Mouse (Mus musculus) retina, postnatal 1 day (tissue): ENCODE measurements around the gene Rrp36.

ENCODE experiments used
- DNase-seq: peaks from one replicate; pipeline ENCODE4 v3.0.0-alpha.2; 2012

The Rrp36 gene

DNA sequence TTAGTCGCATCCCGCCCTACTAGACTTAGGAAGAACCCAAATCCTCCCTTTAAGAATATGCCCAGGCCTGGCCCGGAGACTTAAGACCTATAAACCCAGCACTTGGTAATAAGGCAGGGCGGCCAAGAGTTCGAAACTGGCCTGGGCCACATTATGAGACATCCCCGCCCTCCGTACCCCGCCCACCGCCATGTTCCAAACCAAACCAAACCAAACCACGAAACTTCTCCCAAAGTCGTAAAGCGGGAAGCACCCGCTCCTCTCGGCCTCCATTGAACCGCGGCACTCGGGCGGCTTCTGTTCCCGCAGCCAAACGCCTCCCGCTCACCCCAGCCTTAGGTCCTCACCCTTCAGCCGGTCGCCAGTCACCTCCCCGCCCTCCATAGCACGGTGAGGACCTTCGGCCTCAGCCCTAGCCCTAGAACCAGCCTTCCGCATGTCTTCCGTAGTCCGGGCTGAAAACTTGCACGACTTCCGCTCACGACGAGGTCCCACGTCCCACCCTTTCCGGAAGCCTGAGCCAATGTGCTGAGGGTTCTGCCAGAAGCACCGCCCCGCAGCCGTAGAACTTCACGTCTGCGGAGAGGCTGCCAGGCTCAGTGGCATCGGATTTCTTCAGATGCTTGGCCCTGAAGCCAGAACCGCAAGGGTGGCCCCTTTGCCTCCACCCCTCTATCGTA lies at the start of gene Rrp36:
Gene Rrp36 (minus strand): TSS at position 503 of the 680 bp plus-strand sequence.
- DNase-seq = peak; percentile 95

DNA sequence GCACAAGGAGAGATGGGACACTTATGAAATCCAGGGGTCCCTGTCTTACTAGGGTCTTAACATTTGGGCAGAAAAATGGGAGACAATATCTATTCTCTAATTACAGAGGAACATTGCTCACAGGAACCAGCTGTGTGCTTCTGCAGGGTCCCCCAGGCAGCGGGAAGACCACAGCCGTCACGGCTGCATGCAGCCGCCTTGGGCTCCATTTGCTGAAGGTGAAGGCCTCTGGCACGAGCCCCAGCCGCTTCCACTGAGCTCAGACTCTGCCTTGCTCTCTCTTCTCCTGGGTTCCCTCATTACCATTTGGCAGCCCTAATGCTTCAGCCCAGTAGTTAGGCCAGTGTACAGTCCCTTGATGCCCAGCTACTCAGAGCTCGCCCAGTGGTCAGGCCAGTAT lies 46.9 kb upstream of the Rrp36 start:
- DNase-seq = no peak

DNA sequence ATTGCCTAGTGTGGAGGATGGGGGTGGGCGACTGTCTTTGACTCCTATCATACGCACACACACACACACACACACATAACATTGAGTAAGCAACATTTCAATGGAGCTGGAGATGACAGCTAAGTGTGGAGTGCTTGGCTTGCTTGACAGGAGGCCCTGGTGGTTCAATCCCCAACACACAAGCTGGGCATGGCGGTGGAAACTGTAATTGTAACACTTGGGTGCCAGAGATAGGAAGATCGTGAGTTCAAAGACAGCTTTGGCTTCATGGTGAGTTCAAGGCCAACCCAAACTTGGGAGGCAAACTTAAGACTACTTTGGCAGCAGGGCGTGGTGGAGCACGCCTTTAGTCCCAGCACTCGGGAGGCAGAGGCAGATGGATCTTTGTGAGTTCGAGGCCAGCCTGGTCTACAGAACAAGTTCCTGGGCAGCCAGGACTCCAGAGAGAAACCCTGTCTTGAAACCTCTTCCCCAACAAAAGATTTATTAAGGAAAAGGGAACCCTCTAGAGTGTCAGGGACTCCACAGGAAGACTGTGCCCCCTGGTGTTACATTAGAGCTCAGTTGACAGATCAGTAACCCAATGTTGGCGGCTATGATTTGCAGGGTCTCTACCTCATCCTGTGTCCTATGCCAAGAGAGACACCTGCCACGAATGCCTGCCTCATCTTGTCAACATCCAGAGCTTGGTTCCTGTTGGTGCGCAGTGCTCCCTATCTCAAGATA lies 40.8 kb upstream of the Rrp36 start:
- no peak for DNase-seq

DNA sequence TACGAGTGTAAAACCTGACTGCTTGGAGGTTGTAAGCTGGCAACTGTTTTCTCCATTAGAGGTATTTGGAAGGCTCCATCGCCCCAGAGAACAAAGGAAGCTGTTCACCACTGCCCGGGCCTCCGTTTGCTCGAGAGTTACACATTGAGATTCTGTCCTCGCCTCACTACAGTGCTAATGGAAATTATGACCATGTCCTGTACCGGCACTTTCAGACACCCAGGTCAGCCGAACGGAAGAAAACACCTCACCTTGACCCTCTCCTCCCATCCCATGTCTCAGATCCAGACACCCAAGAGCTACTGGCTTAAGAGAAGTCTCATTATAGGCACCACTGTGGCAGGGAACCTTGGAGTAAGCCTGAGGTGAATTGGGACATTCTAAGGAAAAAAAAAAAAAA lies 39.7 kb upstream of the Rrp36 start:
- no peak for DNase-seq

DNA sequence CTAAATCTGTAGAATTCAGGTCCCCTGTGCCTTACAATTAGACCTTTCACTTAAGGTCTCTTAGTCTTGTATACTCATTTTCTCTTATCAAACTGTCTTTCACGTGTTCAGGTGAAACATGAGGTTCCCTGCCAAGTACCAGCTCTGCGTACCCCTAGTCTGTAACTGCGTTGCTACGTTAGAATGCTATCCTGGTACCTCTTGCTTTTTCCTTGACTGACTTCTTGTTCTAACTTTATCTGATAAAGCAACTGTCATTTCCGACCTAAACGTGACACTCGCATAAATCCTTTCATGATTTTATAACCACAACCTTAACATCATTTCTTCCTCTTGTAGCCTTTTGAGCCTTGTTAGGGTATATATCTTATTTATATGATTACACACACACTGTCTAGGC lies 38.3 kb upstream of the Rrp36 start:
- DNase-seq = no peak

DNA sequence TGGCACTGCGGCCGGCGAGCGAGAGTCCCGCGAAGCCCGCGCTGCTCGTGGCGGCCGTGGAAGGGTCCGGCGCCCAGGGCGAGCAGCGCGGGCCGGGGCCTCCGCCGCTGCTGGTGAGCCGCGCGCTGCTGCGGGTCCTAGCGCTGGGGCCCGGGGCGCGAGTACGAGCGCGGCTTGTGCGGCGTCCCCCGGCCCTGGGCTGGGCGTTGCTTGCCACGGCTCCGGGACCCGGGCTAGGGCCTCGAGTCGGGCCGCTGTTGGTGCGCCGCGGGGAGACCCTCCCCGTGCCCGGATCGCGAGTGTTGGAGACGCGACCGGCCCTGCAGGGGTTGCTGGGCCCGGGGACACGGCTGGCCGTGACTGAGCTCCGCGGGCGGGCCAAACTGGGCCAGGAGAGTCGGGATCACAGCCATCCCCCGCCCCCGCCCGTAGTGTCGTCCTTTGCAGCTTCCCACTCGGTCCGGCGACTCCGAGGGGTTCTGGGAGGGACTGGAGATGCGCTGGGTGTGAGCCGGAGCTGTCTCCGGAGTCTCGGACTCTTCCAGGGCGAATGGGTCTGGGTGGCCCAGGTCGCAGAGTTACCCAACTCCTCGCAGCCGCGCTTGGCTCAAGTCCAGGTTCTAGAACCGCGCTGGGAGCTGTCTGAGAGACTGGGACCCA lies 37.6 kb upstream of the Rrp36 start:
- DNase-seq = peak; percentile 24

DNA sequence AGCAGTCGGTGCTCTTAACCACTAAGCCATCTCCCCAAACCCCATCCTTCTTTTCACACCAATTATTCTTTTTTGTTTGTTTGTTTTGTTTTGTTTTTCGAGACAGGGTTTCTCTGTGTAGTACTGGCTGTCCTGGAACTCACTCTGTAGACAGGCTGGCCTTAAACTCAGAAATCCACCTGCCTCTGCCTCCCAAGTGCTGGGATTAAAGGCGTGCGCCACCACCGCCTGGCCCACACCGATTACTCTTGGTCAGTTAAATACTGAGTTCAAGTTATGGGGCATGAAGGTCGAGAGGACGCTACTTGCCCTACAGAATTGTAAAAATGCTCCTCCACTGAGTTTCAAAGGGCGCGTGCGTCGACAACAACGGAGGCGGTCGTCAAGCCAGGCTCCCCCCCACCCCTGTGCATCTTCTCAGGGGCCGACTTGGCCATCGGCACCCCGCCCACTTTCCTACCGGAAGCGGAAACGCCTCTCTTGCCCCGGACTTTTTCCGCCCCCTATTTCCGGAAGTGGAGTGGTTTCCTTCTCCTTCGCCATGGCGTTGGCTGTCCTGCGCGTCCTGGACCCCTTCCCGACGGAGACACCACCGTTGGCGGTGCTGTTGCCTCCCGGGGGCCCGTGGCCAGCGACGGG lies 36.9 kb upstream of the Rrp36 start, which contains the start of gene Pex6:
Gene Pex6 (plus strand): TSS at position 505 of the 639 bp plus-strand sequence.
- peak; percentile 97 for DNase-seq

DNA sequence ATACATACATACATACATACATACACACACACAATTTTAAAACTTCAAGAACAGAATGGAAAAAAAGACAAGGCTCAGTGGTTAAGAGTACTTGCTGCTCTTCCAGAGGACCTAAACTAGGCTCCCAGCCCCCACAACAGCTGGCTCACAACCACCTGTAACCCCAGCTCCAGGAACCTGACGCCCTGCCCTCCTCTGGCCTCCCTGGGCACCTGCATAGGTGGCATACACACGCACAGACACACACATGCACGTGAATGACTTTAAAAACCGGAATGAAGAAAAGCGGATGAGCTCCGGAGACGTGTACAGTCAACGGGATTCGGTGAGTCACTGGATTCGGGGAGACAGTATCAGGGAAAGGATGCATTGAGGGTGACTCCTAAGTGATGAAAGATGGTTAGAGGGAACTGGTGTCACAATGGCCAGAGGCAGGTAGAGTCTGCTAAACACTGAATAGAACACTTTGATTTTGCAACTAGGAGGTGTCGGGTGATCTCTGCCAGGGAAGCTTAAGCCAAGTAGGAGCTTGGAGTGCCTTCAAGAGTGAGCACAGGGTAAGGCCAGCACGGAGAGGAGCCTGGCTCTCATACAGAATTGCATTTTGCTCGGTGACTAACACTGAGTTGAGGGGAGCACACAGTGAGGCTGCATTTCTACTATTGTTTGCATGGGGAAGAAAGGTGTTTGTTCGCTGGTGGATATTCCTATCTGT lies 32.4 kb upstream of the Rrp36 start:
- no peak for DNase-seq

DNA sequence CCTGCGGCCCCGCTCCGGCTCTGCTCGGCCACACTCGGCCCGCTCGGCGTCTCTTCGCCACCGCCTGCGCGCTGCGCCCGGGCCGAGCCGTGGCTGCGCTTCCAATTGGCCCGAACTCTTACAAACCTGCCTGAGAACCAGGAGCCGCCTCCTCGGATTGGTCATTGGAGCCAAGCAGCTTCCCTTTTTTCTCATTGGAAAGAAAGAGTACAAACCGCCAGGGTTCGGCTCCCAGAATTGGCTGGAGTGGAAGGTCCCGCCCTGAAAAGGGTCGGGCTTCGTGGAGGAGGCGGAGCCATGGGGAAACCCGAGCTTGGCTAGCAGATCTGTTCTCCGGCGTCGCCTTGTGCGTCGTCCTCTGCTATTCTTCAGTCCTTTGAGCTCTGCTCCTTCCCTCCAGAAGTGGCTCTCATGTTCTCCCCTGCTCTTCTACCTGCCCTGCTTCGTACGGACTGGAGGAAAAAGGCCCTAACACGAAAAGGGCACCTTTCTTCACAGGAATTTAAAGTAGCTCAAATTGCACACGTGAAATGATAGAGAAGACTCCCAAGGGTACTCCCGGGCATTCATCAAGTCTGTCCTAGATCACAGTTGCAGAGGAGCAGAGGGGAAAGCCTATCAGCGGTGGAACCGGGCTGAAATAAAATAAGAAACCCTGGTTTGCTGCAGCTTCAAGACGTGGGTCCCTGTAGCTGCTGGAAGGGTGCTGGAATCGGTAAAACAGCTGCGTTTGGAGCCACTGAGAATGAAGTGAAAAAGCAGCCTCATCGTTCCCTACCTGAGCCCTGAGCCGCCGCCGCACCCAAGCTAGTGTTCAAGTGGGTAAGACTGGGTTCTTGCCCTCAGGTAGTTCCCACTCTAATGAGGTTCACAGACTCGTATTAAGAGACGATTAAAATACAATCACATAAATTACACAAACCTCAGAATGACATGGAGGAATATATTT lies 31.0 kb upstream of the Rrp36 start, which contains the start of gene Ppp2r5d:
Gene Ppp2r5d (minus strand): TSS at position 225 of the 949 bp plus-strand sequence.
- peak; percentile 99 for DNase-seq

DNA sequence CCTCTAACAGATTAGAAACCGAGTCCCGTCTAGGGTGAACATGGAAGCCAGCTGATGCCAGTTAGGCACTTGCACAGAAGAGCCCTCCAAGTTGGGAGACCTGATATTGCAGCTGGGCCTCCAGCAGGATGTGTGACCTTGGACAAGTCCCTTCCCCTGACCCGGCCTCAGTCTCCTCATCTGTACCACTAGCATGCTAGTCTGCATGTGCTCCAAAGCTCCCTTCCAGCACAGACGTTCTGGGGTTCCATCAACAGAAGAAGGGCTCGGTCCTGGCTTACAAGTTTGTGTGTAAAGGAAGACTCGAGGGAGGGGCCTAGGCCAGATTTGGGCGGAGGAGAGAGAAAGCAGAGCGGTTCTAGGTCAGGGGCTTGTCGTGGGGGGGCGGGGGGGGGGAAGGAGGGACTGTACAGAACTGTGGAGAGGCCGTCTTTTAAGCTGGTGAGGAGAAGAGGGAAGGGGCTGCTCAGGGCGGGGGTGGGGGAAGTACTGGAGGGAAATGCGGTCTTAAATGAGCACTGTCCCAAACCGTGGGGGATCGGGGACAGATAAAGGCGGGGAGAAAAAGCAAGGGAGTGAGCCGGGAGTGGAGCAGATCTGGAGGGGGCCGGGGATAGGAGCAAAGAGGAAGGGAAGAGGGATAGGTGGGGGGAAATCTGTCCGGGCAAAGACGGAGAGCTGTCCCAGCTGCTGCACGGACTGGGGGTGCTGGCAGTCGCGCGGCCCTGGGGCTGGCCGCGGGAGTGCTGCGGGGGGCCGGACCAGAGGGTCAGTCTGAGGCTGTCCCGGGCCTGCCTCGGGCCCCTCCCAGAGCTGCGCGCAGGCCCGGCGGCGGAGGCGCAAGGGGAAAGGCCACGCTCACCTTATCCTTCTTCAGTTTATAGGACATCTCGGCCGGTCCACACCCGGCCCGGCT lies 30.1 kb upstream of the Rrp36 start:
- DNase-seq = peak; percentile 27

DNA sequence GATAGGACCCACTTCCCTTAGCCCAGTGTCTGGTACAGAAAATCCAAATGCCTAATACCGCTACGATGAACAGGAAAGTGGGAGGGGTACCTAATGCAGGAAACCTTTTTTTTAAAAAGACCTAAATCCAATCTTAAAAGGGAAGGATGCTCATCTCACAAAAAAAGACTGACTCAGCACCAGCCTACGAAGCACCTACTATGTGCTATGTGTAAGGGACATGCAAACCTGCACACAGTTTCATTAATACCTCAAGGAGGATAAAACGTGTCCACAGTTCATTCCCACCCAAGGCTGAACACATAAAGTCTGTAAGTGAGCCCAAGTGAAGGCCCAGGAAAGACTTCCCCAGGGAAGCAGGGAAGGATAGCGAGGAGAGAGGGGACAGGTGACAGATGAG lies 28.4 kb upstream of the Rrp36 start:
- no peak for DNase-seq

DNA sequence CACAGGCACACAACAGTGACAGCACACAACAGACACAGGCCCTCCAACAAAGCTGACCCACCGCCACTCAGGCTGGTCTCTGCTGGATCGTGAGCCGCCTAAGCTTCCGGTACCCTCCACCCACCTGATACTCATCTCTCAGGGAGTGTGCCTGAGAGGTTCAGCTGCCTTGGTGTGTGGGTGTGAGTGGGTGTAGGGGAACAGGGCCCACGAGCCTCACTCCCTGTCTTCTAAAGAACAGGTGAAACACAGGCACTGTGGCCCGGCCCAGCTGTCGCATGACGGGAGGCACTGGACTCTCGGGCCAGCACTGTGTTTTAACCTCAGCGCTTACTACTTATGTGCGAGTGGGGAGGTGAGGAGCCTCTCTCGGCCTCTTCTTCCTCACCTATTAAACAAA lies 27.9 kb upstream of the Rrp36 start:
- no peak for DNase-seq

DNA sequence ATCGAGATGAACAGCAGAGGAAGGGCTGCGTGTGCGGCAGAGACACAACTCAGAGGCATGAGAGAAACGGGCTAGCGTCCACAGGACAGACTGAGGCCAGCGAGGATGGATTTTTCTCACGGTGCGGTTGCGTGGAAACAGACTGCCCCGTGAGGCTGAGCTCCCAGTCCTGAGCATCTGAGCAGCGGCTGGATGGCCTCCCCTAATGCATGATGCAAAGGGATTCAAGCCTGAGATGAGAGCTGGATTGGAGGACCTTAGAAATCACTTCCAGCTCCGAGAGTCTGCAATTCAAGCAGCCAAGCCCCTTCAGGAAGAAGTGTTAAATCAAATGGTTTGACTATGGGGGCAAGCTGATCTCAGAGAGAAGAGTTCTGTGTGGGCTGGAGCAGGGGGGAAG lies 27.3 kb upstream of the Rrp36 start:
- DNase-seq = no peak

DNA sequence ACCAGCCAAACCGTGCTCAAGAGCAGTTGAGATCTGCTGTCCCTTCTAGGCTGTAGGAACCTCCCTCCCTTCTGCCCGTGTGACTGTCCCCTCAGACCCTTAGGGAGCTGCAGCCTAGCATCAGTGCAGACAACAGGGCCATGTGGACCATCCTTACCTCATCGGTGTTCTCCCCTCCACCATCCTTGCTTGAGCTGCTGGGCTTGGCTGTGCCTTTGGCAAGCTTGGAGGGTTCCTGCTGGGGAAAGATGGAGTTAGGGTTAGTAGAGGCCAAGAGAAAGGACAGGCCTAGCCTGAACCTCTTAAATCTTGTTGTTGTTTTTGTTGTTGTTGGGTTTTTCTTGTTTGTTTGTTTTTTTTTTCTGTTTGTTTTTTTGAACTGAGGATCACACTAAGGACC lies 25.8 kb upstream of the Rrp36 start:
- DNase-seq = no peak

DNA sequence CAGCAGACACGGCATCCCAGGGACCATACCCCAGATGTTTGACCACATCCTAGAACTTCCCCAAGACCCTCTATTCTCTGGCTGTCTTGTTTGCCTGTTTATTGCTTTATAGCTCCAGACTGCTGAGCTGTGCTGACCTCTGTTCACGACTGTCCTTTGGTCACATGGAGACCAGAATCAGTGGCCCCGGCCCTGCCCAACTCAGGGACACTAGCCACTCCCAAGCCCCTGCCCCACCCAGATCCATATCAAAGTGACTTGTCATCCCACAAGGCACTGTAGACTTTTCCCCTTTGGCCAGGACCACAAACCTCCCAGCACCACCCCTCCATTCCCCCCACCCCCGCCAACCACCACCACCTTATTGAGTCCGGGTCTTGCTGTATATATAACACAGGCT lies 25.1 kb upstream of the Rrp36 start:
- DNase-seq = no peak

DNA sequence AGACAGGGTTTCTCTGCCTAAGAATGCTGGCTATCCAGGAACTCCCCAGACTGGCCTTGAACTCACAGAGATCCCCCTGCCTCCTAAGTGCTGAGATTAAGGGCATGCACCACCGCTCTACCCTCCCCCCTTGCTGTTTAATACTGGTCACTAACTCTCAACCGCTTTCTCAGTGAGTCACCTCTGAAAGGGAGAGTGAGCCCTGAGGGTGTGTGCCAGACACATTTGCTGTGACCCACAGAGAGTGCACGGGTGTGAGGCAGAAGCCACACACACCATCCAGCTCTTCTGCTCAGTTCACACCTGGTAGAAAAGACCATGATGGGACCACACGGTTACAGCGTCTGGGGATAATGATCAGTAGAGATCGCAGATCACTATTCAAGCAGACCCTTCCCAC lies 24.4 kb upstream of the Rrp36 start:
- DNase-seq = no peak

DNA sequence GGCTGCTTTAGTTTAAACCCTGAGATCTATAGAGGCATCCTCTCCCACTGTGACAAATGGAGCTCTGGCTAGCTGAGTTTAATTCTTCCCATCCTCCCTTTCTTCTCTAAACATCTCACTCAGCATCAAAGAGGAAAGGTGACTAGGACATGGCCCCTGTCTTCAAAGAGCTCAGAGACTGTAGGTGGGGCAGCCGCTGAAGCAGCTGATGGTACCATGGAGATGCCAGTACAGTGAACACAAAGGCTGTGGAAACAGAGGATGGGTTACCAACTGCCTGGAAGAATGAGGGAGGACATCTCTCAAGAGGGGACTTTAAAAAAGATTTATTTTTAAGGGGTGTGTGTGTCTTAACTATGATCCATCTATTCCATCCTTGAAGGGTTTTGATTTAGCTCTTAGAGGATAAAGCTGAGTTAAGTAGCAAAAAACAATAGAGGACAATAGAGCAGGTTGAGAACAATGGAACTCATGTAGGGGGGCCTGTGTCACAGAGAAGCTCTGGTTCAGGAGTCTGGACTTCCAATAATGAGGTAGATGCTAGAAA lies 20.4 kb upstream of the Rrp36 start:
- no peak for DNase-seq

DNA sequence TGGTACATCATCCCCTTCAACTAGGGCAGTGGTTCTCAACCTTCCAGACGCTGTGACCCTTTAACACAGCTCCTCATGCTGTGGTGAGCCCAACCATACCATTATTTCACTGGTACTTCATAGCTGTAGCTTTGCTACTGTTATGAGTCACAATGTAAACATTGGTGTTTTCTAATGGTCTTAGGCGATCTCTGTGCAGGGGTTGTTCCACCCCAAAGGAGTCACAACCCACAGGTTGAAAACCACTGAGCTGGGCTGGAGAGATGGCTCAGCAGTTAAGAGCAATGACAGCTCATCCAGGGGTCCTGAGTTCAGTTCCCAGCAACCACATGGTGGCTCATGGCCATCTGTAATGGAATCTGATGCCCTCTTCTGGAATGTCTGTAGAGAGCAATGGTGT lies 17.2 kb upstream of the Rrp36 start:
- DNase-seq = no peak

DNA sequence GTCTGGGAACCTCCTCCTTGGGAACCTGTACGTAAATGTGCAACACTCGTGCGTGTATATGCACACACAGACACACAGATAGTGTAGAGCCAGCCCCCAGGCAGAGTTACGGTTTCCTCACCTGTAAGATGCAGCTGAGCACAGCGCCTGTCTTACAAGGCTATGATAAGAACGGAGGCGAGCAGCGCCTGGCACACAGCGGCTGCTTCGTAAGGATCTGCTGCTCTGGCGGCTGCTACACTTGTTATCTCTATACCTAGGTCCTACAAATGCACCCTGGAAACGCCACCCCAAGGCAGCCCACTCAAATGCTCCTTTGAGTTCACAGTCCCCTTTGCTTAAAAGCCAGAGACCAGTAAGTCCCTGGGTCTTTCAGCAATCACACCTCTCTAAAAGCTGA lies 16.5 kb upstream of the Rrp36 start:
- DNase-seq = no peak

DNA sequence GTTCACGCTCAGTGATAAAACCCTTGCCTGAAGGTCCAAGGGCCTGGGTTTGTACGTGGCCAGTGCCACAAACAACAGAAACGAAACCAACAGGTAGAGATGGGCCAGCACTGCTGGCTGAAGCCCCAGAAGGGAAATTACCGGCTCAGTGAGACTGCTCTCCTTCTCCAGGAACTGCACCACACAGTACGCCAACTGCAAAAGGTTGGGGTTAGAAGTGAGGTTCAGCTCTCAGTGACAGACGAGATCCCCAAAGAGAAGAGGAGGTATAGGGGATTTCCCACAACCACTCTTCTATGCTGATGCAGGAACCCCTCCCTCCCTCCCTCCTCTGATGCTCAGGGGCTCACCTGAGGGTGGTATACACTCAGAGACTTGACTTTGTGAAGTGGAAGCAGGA lies 11.8 kb upstream of the Rrp36 start:
- no peak for DNase-seq
